In genomic region chr1:164905047-164905446, GRCm38 (mm10) we compare ENCODE assay signal across 9 mouse cellular contexts. TPM values are rescaled to one million over a fixed set of nuclear protein-coding genes. Genes with fewer than 3 reads are reported as not detected.
DNase-seq lines count a peak whose midpoint lies in the region; ATAC-seq and TF ChIP-seq lines count a peak whose summit lies in the region.
"Had no signal": no experiment of that assay in that cellular context is flagged by ENCODE, and none has a peak within 500 bp of the region (broad histone marks: within the 10 kb centered on the region; RNA-seq: fewer than 3 reads in every experiment).

No protein-coding gene starts in this region.

- no peak overlapping the region for H3K27ac ChIP-seq in liver, adult 2 months (replicated peaks; ENCODE audit: insufficient read depth, low read depth, low read length)
- H3K27ac ChIP-seq in liver, embryonic 11.5 days (ENCODE audit: low read depth, low read length) = no peak overlapping the region
- no peak overlapping the region for H3K27ac ChIP-seq in gastrocnemius, adult 2 months
- no peak overlapping the region for H3K27ac ChIP-seq in intestine, embryonic 14.5 days (ENCODE audit: low read depth)
- H3K27ac ChIP-seq in olfactory bulb, adult 2 months (ENCODE audit: insufficient read depth, low read depth, low read length) = no peak overlapping the region; the same call in 1 of the 2 replicates

- WGBS in liver, adult 2 months = 53% methylated on average over 4 of the region's 4 CpGs
- WGBS in liver, embryonic 11.5 days = 51% methylated on average over 4 of the region's 4 CpGs
- WGBS in intestine, embryonic 14.5 days = 50% methylated on average over 4 of the region's 4 CpGs
- 57% methylated on average over 4 of the region's 4 CpGs for WGBS in olfactory bulb, adult 2 months

- H3K9me3 ChIP-seq in liver, embryonic 11.5 days (ENCODE audit: control insufficient read depth, low read length) = no peaks in the 10 kb centered on the region
- H3K9me3 ChIP-seq in intestine, embryonic 14.5 days (ENCODE audit: control insufficient read depth, low read length) = no peaks in the 10 kb centered on the region

- no peak overlapping the region for H3K9ac ChIP-seq in liver, adult 2 months (ENCODE audit: low read depth, low read length)
- no peak overlapping the region for H3K9ac ChIP-seq in liver, embryonic 11.5 days (ENCODE audit: low read depth, low read length)
- no peak overlapping the region for H3K9ac ChIP-seq in intestine, embryonic 14.5 days (ENCODE audit: low read length)

- H3K4me2 ChIP-seq in liver, embryonic 11.5 days = no peak overlapping the region
- H3K4me2 ChIP-seq in intestine, embryonic 14.5 days (ENCODE audit: low read length) = no peak overlapping the region

- no peaks in the 10 kb centered on the region for H3K27me3 ChIP-seq in liver, adult 2 months (ENCODE audit: control insufficient read depth, insufficient read depth, low read length)
- H3K27me3 ChIP-seq in liver, embryonic 11.5 days (replicated peaks; ENCODE audit: control insufficient read depth, insufficient read depth, low read length) = no peaks in the 10 kb centered on the region
- H3K27me3 ChIP-seq in intestine, embryonic 14.5 days (replicated peaks; ENCODE audit: control insufficient read depth, insufficient read depth, low read length) = no peaks in the 10 kb centered on the region

- H3K4me1 ChIP-seq in liver, adult 2 months (ENCODE audit: control insufficient read depth, insufficient read depth, low read length) = no peaks in the 10 kb centered on the region
- H3K4me1 ChIP-seq in liver, embryonic 11.5 days (replicated peaks; ENCODE audit: control insufficient read depth, insufficient read depth, low read length) = no peaks in the 10 kb centered on the region
- no peaks in the 10 kb centered on the region for H3K4me1 ChIP-seq in intestine, embryonic 14.5 days (replicated peaks; ENCODE audit: control insufficient read depth, insufficient read depth, low read length)
- no peaks in the 10 kb centered on the region for H3K4me1 ChIP-seq in olfactory bulb, adult 2 months (ENCODE audit: control insufficient read depth, insufficient read depth, low read length)

- no peaks in the 10 kb centered on the region for H3K79me2 ChIP-seq in liver, adult 2 months (ENCODE audit: control insufficient read depth, insufficient read depth, low read length)

- TF ChIP-seq POLR2A in liver, adult 2 months (IDR thresholded peaks at IDR 0.05; ENCODE audit: extremely low read depth, insufficient read depth, low read length) = no peak
- no peak for TF ChIP-seq POLR2A in olfactory bulb, adult 2 months (IDR thresholded peaks at IDR 0.05; ENCODE audit: insufficient read depth, low read depth, low read length)

- peak; percentile 21 for DNase-seq in liver, adult 2 months (ENCODE audit: extremely low read depth, low read depth, low spot score)
- no peak for DNase-seq in liver, embryonic 11.5 days (ENCODE audit: low spot score)
- peak; percentile 51 for DNase-seq in cerebellum, adult 9-10 months
- DNase-seq in gastrocnemius, adult 2 months = peak; percentile 81
- DNase-seq in intestine, embryonic 14.5 days (ENCODE audit: low spot score) = peak; percentile 53
- DNase-seq in lung, adult 18-20 months = peak; percentile 29 to 53
- peak; percentile 43 to 67 for DNase-seq in thymus, postnatal 10 days (ENCODE audit: low spot score in 2 of 2)

- H3K36me3 ChIP-seq in liver, adult 2 months (ENCODE audit: control insufficient read depth, insufficient read depth, low read length) = no peaks in the 10 kb centered on the region
- H3K36me3 ChIP-seq in liver, embryonic 11.5 days (ENCODE audit: control insufficient read depth, insufficient read depth, low read length) = no peaks in the 10 kb centered on the region
- H3K36me3 ChIP-seq in intestine, embryonic 14.5 days (ENCODE audit: control insufficient read depth, insufficient read depth, low read length) = no peaks in the 10 kb centered on the region

- no peak for ATAC-seq in liver, embryonic 11.5 days (replicated peaks; ENCODE audit: low FRiP score)
- ATAC-seq in intestine, embryonic 14.5 days (replicated peaks; ENCODE audit: low FRiP score, low TSS enrichment, low read depth) = 0 out of 2 replicates have a peak, but pooled peaks have one; percentile 53

- intact Hi-C loops in gastrocnemius, adult 2 months (cut with DNase I) = loop anchor here (1.0 to 5.0 kb wide), 2 partner anchors 132 to 539 kb away; no protein-coding TSS in a partner anchor

- H3K4me3 ChIP-seq in liver, adult 2 months (ENCODE audit: insufficient read depth, low read depth, low read length) = no peak overlapping the region
- H3K4me3 ChIP-seq in liver, embryonic 11.5 days (ENCODE audit: low read depth, low read length) = no peak overlapping the region
- H3K4me3 ChIP-seq in gastrocnemius, adult 2 months = no peak overlapping the region
- H3K4me3 ChIP-seq in intestine, embryonic 14.5 days (ENCODE audit: low read depth, low read length) = no peak overlapping the region
- H3K4me3 ChIP-seq in olfactory bulb, adult 2 months (ENCODE audit: insufficient read depth, low read depth, low read length) = no peak overlapping the region

- TF ChIP-seq CTCF in liver, adult 2 months (IDR thresholded peaks at IDR 0.05; ENCODE audit: low read depth, low read length) = peak; percentile 88
- TF ChIP-seq CTCF in gastrocnemius, adult 2 months (IDR thresholded peaks at IDR 0.05) = peak; percentile 90; the same call in 1 of the 2 replicates
- TF ChIP-seq CTCF in olfactory bulb, adult 2 months (IDR thresholded peaks at IDR 0.05; ENCODE audit: insufficient read depth, low read depth, low read length) = peak; percentile 56

RNA-seq across cellular contexts. Expression of gene Xcl1, which starts 30.3 kb away (rescaled TPM):
- 0.34 and 0.65 TPM in 2 replicates for total RNA-seq in liver, adult 2 months (2014; rRNA removed)
- 0.30 and 0.89 TPM in 2 replicates for polyA plus RNA-seq in liver, adult 2 months (2012; rRNA removed)
- polyA plus RNA-seq in liver, embryonic 11.5 days (2014; fragmentation: Nextera tagmentation; extraction: Ambion mirVana) = not detected in 2 replicates
- not detected for total RNA-seq in gastrocnemius, adult 2 months (2021)
- polyA plus RNA-seq in intestine, embryonic 14.5 days (2014; fragmentation: Nextera tagmentation; extraction: Ambion mirVana) = not detected in 2 replicates
- polyA plus RNA-seq in olfactory bulb, adult 2 months (2012; ENCODE audit: insufficient read depth, insufficient read length, low replicate concordance, missing spikeins) = not detected in 2 replicates
- total RNA-seq: left cerebral cortex, postnatal 14 days had no signal
